Mouse (Mus musculus): ENCODE results near the gene Syt14. TPM values are rescaled to one million over a fixed set of nuclear protein-coding genes. Genes with fewer than 3 reads are reported as not detected.

The Syt14 gene
- total and polyA plus RNA-seq, 3 experiments = 1.8 to 2.4 TPM; not detected in 1

GRCm38 (mm10) chr1:192984333-192984732, 51.2 kb downstream of the Syt14 start:
- Histone ChIP-seq H3K27ac (ENCODE audit: control insufficient read depth, low read depth, low read length) (no peak overlapping the region), H3K9ac (ENCODE audit: control insufficient read depth, low read depth, low read length, poor library complexity, severe bottlenecking) (no peak overlapping the region), H3K9me3 (replicated peaks; ENCODE audit: insufficient read depth, low read length) (no peaks in the 10 kb centered on the region), H3K27me3 (ENCODE audit: control insufficient read depth in 1 of 2, insufficient read depth in 2 of 2, low read length in 2 of 2) (no peaks in the 10 kb centered on the region), H3K79me2 (ENCODE audit: control insufficient read depth, insufficient read depth, low read length, poor library complexity) (no peaks in the 10 kb centered on the region), H3K4me1 (ENCODE audit: control insufficient read depth in 1 of 2, insufficient read depth in 2 of 2, low read length in 2 of 2) (peaks cover 11 to 28% of the 10 kb centered on the region in 2 experiments), H3K4me3 (ENCODE audit: control insufficient read depth in 1 of 2, insufficient read depth in 1 of 2, low read depth in 2 of 2, low read length in 2 of 2) (no peak overlapping the region), H3K36me3 (ENCODE audit: control insufficient read depth in 1 of 2, insufficient read depth in 2 of 2, low read length in 2 of 2) (peaks cover 0 to 37% of the 10 kb centered on the region in 2 experiments; a peak in 2 of 4 replicates)
- peak; percentile 41 for DNase-seq (ENCODE audit: low read depth, low spot score)
- TF ChIP-seq CTCF (IDR thresholded peaks at IDR 0.05 in 2 of 3, conservative IDR thresholded peaks at IDR 0.05 in 1 of 3; ENCODE audit: control insufficient read depth in 1 of 3, insufficient read depth in 1 of 3, low read depth in 2 of 3, low read length in 3 of 3, poor library complexity in 1 of 3, severe bottlenecking in 1 of 3) (peak in 1 of 3 experiments; percentile 29; a peak in 3 of 6 replicates), MAX (IDR thresholded peaks at IDR 0.05; ENCODE audit: low read length) (no peak)

- DNase-seq (ENCODE audit: low read depth, low spot score) = peak; percentile 85
- peak overlapping the region; percentile 40 for H3K27ac ChIP-seq (ENCODE audit: control insufficient read depth, low read depth, low read length)
- H3K9ac ChIP-seq (ENCODE audit: control insufficient read depth, low read depth, low read length, poor library complexity, severe bottlenecking) = no peak overlapping the region
- no peaks in the 10 kb centered on the region for H3K79me2 ChIP-seq (ENCODE audit: control insufficient read depth, insufficient read depth, low read length, poor library complexity)
- H3K9me3 ChIP-seq (replicated peaks; ENCODE audit: insufficient read depth, low read length) = no peaks in the 10 kb centered on the region
- H3K4me3 ChIP-seq (ENCODE audit: control insufficient read depth in 1 of 2, insufficient read depth in 1 of 2, low read depth in 2 of 2, low read length in 2 of 2) = no peak overlapping the region
- peaks cover 6 to 18% of the 10 kb centered on the region in 2 experiments for H3K4me1 ChIP-seq (ENCODE audit: control insufficient read depth in 1 of 2, insufficient read depth in 2 of 2, low read length in 2 of 2)
- TF ChIP-seq HCFC1 (IDR thresholded peaks at IDR 0.05; ENCODE audit: low read depth, low read length) = no peak
- peak; percentile 73 for TF ChIP-seq GATA1 (IDR thresholded peaks at IDR 0.05; ENCODE audit: low read depth, low read length)
- peak; percentile 57; the same call in 1 of the 2 replicates for TF ChIP-seq ETS1 (IDR thresholded peaks at IDR 0.05; ENCODE audit: low read depth, low read length)
- peak in 1 of 2 experiments; percentile 66; a peak in 3 of 4 replicates for TF ChIP-seq EP300 (IDR thresholded peaks at IDR 0.05; ENCODE audit: low read depth in 1 of 2, low read length in 2 of 2)
- peak; percentile 79 for TF ChIP-seq TBP (IDR thresholded peaks at IDR 0.05; ENCODE audit: low read depth, low read length)
- no peak for TF ChIP-seq E2F4 (IDR thresholded peaks at IDR 0.05; ENCODE audit: borderline replicate concordance, low read depth, low read length)
- TF ChIP-seq POLR2AphosphoS2 (IDR thresholded peaks at IDR 0.05; ENCODE audit: low read length) = no peak
- peak; percentile 77 for TF ChIP-seq TAL1 (IDR thresholded peaks at IDR 0.05; ENCODE audit: low read length)
- no peak for TF ChIP-seq USF1 (IDR thresholded peaks at IDR 0.05; ENCODE audit: low read depth, low read length)
- no peak for TF ChIP-seq MYC (IDR thresholded peaks at IDR 0.05; ENCODE audit: low read depth, low read length)
- TF ChIP-seq JUND (IDR thresholded peaks at IDR 0.05; ENCODE audit: low read depth, low read length) = no peak
- TF ChIP-seq MAX (IDR thresholded peaks at IDR 0.05; ENCODE audit: low read length) = peak; percentile 65
- peak; percentile 73 for TF ChIP-seq TCF12 (IDR thresholded peaks at IDR 0.05; ENCODE audit: low read depth, low read length)
- peaks cover 0 to 27% of the 10 kb centered on the region in 2 experiments; a peak in 2 of 4 replicates for H3K36me3 ChIP-seq (ENCODE audit: control insufficient read depth in 1 of 2, insufficient read depth in 2 of 2, low read length in 2 of 2)
- H3K27me3 ChIP-seq (ENCODE audit: control insufficient read depth in 1 of 2, insufficient read depth in 2 of 2, low read length in 2 of 2) = no peaks in the 10 kb centered on the region
These were observed 53.9 kb downstream of the Syt14 start for GRCm38 (mm10) chr1:192981658-192982057.

DNA sequence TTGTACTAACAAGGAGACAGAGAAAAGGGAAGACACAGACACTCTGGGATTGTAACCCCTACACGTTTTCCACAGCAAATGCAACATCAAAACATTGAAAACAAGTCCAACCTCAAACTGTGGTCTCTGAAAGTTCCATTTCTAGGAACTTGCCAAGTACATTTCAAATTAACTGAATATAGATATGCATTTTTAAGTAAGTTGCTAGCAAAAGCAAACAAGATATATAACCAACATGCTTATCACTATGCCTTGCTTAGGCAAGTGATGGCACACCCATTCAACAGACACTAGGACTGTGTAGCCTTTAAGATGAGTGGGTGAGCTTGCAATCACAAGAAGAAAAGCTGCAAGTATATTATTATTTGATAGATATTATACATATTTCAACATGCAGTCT, 54.5 kb downstream of the Syt14 start:
- Histone ChIP-seq H3K4me3 (ENCODE audit: control insufficient read depth in 1 of 2, insufficient read depth in 1 of 2, low read depth in 2 of 2, low read length in 2 of 2) (no peak overlapping the region), H3K27ac (ENCODE audit: control insufficient read depth, low read depth, low read length) (peak overlapping the region; percentile 55), H3K4me1 (ENCODE audit: control insufficient read depth in 1 of 2, insufficient read depth in 2 of 2, low read length in 2 of 2) (peaks cover 6 to 17% of the 10 kb centered on the region in 2 experiments), H3K79me2 (ENCODE audit: control insufficient read depth, insufficient read depth, low read length, poor library complexity) (no peaks in the 10 kb centered on the region), H3K9ac (ENCODE audit: control insufficient read depth, low read depth, low read length, poor library complexity, severe bottlenecking) (no peak overlapping the region), H3K27me3 (ENCODE audit: control insufficient read depth in 1 of 2, insufficient read depth in 2 of 2, low read length in 2 of 2) (no peaks in the 10 kb centered on the region), H3K36me3 (ENCODE audit: control insufficient read depth in 1 of 2, insufficient read depth in 2 of 2, low read length in 2 of 2) (peaks cover 0 to 25% of the 10 kb centered on the region in 2 experiments; a peak in 2 of 4 replicates), H3K9me3 (replicated peaks; ENCODE audit: insufficient read depth, low read length) (no peaks in the 10 kb centered on the region)
- DNase-seq (ENCODE audit: low read depth, low spot score) = peak; percentile 57
- TF ChIP-seq SIN3A (IDR thresholded peaks at IDR 0.05; ENCODE audit: low read length) (0 out of 2 replicates have a peak, but pooled peaks have one; percentile 46), RCOR1 (IDR thresholded peaks at IDR 0.05; ENCODE audit: low read depth, low read length) (0 out of 2 replicates have a peak, but pooled peaks have one; percentile 26), CHD1 (IDR thresholded peaks at IDR 0.05; ENCODE audit: low read depth, low read length) (no peak), MYB (IDR thresholded peaks at IDR 0.05; ENCODE audit: low read depth, low read length) (peak; percentile 52; the same call in 1 of the 2 replicates), GATA1 (IDR thresholded peaks at IDR 0.05; ENCODE audit: low read depth, low read length) (peak; percentile 62; the same call in 1 of the 2 replicates), JUND (IDR thresholded peaks at IDR 0.05; ENCODE audit: low read depth, low read length) (no peak), ELF1 (IDR thresholded peaks at IDR 0.05; ENCODE audit: low read depth, low read length) (no peak), EP300 (IDR thresholded peaks at IDR 0.05; ENCODE audit: low read depth in 1 of 2, low read length in 2 of 2) (peak; percentile 64 to 79; a peak in 3 of 4 replicates), ETS1 (IDR thresholded peaks at IDR 0.05; ENCODE audit: low read depth, low read length) (peak; percentile 53; the same call in 1 of the 2 replicates)
